Mouse (Mus musculus) hindbrain, embryonic 14.5 days (tissue): ENCODE data around the gene Actn4. TPM values are rescaled to one million over a fixed set of nuclear protein-coding genes. Genes with fewer than 3 reads are reported as not detected.

Experiments used
- ATAC-seq: fragments of 200-750 bp; cut with Nextera tagmentation; 2 replicates; pipeline ENCODE4 v1.8.0; 2017; ENCODE audit warnings: moderate number of reproducible peaks, mild to moderate bottlenecking, moderate TSS enrichment, moderate library complexity; ENCODE audit not compliant: low FRiP score
- DNase-seq: peaks from one replicate; pipeline ENCODE4 v3.0.0-alpha.2; 2015; ENCODE audit warnings: low spot score
- H3K27ac ChIP-seq: fragments of 300-500 bp; sonication (generic); 2 replicates; pipeline ENCODE4 v1.5.1; 2014; ENCODE audit warnings: mild to moderate bottlenecking, moderate library complexity
- H3K27me3 ChIP-seq: fragments of 300-500 bp; sonication (generic); 2 replicates; pipeline ENCODE4 v1.6.1; 2014; ENCODE audit warnings: mild to moderate bottlenecking, low read length, mixed read lengths; ENCODE audit not compliant: control insufficient read depth, insufficient read depth
- H3K36me3 ChIP-seq: fragments of 300-500 bp; sonication (generic); replicated peaks from 2 replicates; pipeline ENCODE4 v1.6.1; 2014; ENCODE audit not compliant: control insufficient read depth, insufficient read depth
- H3K4me1 ChIP-seq: fragments of 300-500 bp; sonication (generic); replicated peaks from 2 replicates; pipeline ENCODE4 v1.6.1; 2014; ENCODE audit warnings: antibody characterized with exemption, low read length, mixed read lengths; ENCODE audit not compliant: control insufficient read depth, insufficient read depth
- H3K4me2 ChIP-seq: fragments of 300-500 bp; sonication (generic); replicated peaks from 2 replicates; pipeline ENCODE4 v1.6.1; 2014; ENCODE audit warnings: mild to moderate bottlenecking, moderate library complexity
- H3K4me3 ChIP-seq: fragments of 300-500 bp; sonication (generic); replicated peaks from 2 replicates; pipeline ENCODE4 v1.5.1; 2014; ENCODE audit warnings: mild to moderate bottlenecking, low read length
- H3K9ac ChIP-seq: fragments of 300-500 bp; sonication (generic); 2 replicates; pipeline ENCODE4 v1.6.1; 2014
- H3K9me3 ChIP-seq: fragments of 300-500 bp; sonication (generic); 2 replicates; pipeline ENCODE4 v1.6.1; 2016; ENCODE audit warnings: low read length; ENCODE audit not compliant: control insufficient read depth
- WGBS: fragments of 180-500 bp; shearing (Covaris S2); extraction: QIAGEN DNeasy Blood & Tissue Kit; methylation state at CpG from one replicate; pipeline ENCODE4 v1.1.7; 2014; 5-methylcytosine and 5-hydroxymethylcytosine counted together
- polyA plus RNA-seq: library from polyadenylated mRNA; unstranded; fragments of >200 nt; fragmentation: Nextera tagmentation; extraction: Ambion mirVana; gene quantifications from 2 replicates; pipeline ENCODE4 v1.2.1, GENCODE M21; 2014

Actn4 gene
- polyA plus RNA-seq, 1 experiment from 2014 or later: 133 TPM

DNA sequence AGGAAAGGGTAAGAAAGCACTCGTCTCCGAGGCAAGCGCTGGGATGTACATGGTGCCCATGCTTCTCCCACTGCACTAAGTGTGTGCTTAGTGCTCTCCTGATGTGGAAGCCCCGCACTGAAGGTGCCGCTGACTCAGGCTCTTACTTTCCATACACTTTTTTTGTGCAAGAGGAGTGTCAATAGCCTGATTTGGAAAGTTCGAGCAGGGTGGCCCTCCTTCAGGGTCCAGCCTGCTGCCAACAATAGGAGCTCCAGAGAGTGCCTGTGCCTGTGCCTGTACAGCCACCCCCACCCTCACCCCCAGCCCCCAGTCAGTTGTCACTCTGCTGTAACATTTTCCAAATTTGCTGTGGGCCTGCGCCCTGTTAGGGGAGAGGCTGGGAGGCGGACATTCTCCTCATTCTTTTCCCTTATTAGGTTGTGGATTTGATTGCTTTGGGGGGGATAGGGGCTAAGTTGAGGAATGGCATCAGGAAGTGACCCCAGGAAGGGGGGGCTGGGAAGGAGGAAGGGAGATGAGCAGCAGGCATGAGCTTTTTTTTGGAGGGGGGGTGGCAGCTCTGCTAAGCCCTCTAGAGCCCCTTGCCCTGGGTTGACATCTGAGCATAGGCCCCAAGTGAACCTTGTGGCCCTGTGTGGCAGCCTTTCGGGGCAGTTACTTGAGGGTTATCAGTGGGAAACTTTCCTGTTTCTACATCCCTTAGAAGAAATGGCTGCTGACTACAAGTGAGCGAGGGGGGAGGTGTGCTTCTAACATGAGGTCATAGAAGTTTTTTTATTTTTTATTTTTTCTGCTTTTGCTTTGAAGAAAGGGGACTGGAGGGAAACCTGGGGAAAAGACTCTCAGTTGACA lies 16.5 kb downstream of the Actn4 start:
- Histone ChIP-seq H3K4me2 (no peak overlapping the region), H3K9ac (no peak overlapping the region), H3K4me3 (no peak overlapping the region), H3K27me3 (no peaks in the 10 kb centered on the region), H3K36me3 (peaks cover 3% of the 10 kb centered on the region; the same call in 1 of the 2 replicates), H3K27ac (peak overlapping the region; percentile 61), H3K4me1 (peaks cover 17% of the 10 kb centered on the region), H3K9me3 (no peaks in the 10 kb centered on the region)
- 51% methylated on average over 10 of the region's 10 CpGs for WGBS
- DNase-seq: no peak
- no peak for ATAC-seq

DNA sequence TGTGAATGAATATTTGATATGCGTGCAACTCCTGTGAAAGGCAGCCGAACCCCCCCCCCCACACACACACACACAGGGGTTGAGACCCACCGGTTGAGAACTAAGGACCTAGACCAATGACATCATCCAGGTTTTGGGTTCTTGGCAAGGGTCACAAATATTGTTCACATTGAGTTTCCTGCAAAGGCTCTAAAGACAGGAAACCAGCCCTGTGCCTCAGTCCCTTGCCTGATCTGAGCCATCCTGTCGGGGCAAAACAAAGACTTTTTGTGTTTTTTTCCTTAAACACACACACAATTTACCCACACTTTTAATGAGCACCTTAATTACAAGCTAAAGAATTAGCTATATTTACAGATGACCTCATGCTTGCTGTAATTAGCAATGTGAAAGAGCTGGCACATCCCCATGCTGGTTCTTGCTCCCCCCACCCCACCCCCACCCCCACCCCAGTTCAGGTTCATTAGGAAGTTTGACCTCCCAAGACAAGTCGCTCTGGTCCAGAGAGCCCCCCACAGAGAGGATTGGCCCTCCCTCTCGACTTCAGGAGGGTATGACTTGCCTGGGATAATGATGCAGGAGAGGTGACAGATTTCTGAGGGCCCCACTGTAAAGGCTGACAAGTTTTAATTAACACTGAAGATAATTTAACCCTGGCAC lies 17.3 kb downstream of the Actn4 start:
- Histone ChIP-seq H3K9ac (no peak overlapping the region), H3K4me3 (no peak overlapping the region), H3K27me3 (no peaks in the 10 kb centered on the region), H3K4me2 (no peak overlapping the region), H3K4me1 (peaks cover 17% of the 10 kb centered on the region), H3K36me3 (peaks cover 3% of the 10 kb centered on the region), H3K9me3 (no peaks in the 10 kb centered on the region), H3K27ac (peak overlapping the region; percentile 61; the same call in 1 of the 2 replicates)
- DNase-seq (no peak), ATAC-seq (no peak)
- 56% methylated on average over 6 of the region's 6 CpGs for WGBS

GRCm38 (mm10) chr7:28943451-28944180 lies 18.5 kb downstream of the Actn4 start:
- Histone ChIP-seq H3K9me3 (no peaks in the 10 kb centered on the region), H3K4me1 (peaks cover 17% of the 10 kb centered on the region), H3K4me3 (no peak overlapping the region), H3K27me3 (no peaks in the 10 kb centered on the region), H3K9ac (no peak overlapping the region), H3K36me3 (no peaks in the 10 kb centered on the region; the same call in 1 of the 2 replicates), H3K4me2 (no peak overlapping the region), H3K27ac (0 out of 2 replicates have a peak overlapping the region, but pooled peaks have one; percentile 3)
- DNase-seq (no peak), ATAC-seq (no peak)
- WGBS: 83% methylated on average over 5 of the region's 5 CpGs

DNA sequence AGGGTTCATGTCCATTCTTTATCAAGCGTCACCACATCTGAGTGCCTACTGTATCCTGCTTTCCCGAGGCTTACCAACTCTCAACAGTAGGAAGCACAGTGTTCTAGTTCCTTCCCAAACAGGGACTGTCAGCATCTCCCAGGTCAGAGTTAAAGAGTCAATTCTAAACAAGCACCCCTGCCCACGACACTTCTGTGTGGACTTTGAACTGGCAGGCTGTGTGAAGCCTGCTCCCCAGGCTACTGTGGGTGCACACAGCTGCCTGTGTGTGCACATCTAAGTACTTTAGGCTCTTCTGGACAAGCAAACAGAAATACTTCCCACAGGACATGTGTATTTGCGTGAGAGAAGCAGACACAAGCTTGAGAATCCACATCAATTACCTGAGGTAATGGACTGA lies 20.6 kb downstream of the Actn4 start:
- Histone ChIP-seq H3K4me3 (no peak overlapping the region), H3K9ac (no peak overlapping the region), H3K27me3 (no peaks in the 10 kb centered on the region), H3K27ac (peak overlapping the region; percentile 2; the same call in 1 of the 2 replicates), H3K4me1 (peaks cover 19% of the 10 kb centered on the region), H3K4me2 (no peak overlapping the region), H3K9me3 (no peaks in the 10 kb centered on the region), H3K36me3 (no peaks in the 10 kb centered on the region; the same call in 1 of the 2 replicates)
- no peak for ATAC-seq
- WGBS: 79% methylated on average over 4 of the region's 4 CpGs
- no peak for DNase-seq

- WGBS: 89% methylated on average over 4 of the region's 4 CpGs
- Histone ChIP-seq H3K27me3 (no peaks in the 10 kb centered on the region), H3K9me3 (no peaks in the 10 kb centered on the region), H3K9ac (no peak overlapping the region), H3K36me3 (no peaks in the 10 kb centered on the region; the same call in 1 of the 2 replicates), H3K4me3 (no peak overlapping the region), H3K27ac (peak overlapping the region; percentile 2; the same call in 1 of the 2 replicates), H3K4me1 (peaks cover 15% of the 10 kb centered on the region), H3K4me2 (no peak overlapping the region)
- no peak for DNase-seq
- ATAC-seq: no peak
Measured at GRCm38 (mm10) chr7:28941129-28941528, 21.0 kb downstream of the Actn4 start.

DNA sequence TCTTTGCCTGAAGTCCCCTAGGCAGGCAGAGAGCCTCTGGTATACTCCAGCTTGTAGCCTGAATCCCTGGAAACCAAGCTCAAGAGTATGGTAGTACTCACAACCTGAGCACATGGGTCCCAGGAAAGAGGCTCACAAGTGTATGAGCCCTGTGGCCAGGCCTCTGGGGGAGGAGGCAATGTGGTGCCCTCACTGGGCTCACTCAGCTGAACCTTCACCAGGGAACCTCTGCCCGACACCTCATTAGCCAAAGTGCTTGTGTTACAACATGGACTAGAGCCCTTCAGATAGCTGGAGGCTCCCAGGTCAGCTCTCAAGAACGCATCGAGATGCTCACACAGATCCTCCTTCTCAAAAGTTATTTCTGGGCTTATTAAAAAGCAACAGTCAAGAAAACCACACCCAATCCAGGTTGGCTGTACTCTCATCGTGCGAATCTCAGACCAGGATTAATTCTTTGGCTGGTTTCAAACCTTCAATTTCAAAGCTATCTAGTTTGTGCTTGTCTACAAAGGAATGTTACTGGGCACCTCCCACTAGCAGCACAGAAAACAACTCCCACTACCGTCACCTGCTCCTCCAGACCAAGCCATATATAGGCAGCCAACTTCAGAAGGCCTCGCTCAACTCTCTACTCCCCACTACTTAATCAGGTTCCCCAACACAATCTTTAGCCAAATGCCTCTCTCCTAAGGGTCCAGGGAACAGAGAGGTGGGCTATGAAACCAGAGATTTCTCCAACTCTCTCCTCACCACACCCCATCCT lies 22.5 kb downstream of the Actn4 start:
- peaks cover 5% of the 10 kb centered on the region; the same call in 1 of the 2 replicates for H3K4me1 ChIP-seq

DNA sequence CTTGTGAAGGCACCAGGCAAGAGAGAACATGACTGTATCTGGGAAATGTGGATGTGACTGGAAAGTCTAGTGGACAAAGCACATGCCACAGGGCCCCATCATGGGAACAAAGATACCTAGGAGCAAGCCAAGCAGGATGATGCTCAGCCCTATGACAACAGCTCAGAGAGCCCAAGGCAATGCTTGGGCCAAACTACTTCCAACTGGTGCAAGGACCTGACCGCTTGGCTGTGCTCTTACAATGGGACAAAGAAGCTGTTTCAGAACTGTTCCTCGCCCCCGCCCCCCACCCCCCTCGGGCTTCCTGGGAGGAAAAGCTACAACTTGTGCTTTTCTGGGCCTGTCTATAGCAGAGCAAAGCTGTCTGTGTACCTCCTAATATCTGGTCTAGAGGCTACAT lies 23.5 kb downstream of the Actn4 start:
- WGBS: 65% methylated on average over 4 of the region's 4 CpGs
- Histone ChIP-seq H3K4me1 (peaks cover 5% of the 10 kb centered on the region; the same call in 1 of the 2 replicates), H3K9me3 (no peaks in the 10 kb centered on the region), H3K27me3 (no peaks in the 10 kb centered on the region), H3K9ac (no peak overlapping the region), H3K4me2 (no peak overlapping the region), H3K4me3 (no peak overlapping the region), H3K36me3 (no peaks in the 10 kb centered on the region; the same call in 1 of the 2 replicates), H3K27ac (no peak overlapping the region)
- no peak for ATAC-seq
- DNase-seq: no peak

More for the DNA sequence above, 22.5 kb downstream of the Actn4 start:
- H3K27me3 ChIP-seq: no peaks in the 10 kb centered on the region
- no peaks in the 10 kb centered on the region for H3K9me3 ChIP-seq
- 88% methylated on average over 7 of the region's 7 CpGs for WGBS
- no peak for ATAC-seq
- no peak for DNase-seq
- H3K27ac ChIP-seq: no peak overlapping the region
- H3K9ac ChIP-seq: no peak overlapping the region
- H3K4me2 ChIP-seq: no peak overlapping the region
- no peak overlapping the region for H3K4me3 ChIP-seq
- H3K36me3 ChIP-seq: no peaks in the 10 kb centered on the region; the same call in 1 of the 2 replicates

DNA sequence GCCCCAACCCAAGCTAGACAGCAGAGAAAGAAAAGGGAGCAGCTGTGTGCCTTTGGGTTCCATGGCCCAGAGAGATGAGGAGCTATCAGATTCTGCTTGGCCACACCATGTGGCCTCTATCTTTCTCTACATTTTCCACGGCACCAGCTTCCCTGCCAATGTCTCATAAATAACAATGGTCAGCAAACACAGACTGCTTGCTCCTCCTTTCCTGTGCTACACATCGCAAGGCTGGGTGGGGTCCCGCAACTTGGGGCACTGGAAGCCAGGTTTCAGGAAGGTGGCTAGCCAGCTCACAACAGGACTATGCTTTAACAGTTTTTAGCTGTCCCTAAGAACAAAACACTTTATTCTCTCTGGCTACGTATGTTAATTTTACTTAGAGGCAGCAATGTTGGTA lies 25.4 kb downstream of the Actn4 start:
- H3K9ac ChIP-seq: no peak overlapping the region

More for the DNA sequence above, 25.4 kb downstream of the Actn4 start:
- DNase-seq: no peak
- Histone ChIP-seq H3K9me3 (no peaks in the 10 kb centered on the region), H3K4me2 (no peak overlapping the region), H3K36me3 (no peaks in the 10 kb centered on the region; the same call in 1 of the 2 replicates), H3K27me3 (no peaks in the 10 kb centered on the region), H3K4me3 (no peak overlapping the region), H3K27ac (0 out of 2 replicates have a peak overlapping the region, but pooled peaks have one; percentile 32), H3K4me1 (peaks cover 5% of the 10 kb centered on the region; the same call in 1 of the 2 replicates)
- WGBS: 57% methylated on average over 4 of the region's 4 CpGs
- no peak for ATAC-seq
